Mouse (Mus musculus): ENCODE results near the gene Lhx9.
A peak's percentile ranks its signal among the peaks of the same experiment; 100 is the strongest.

Lhx9 gene

GRCm38 (mm10) chr1:138848511-138849109 is at the start of gene Lhx9:
Gene Lhx9, minus strand, starts transcription at chr1:138848577.
- DNase-seq (ENCODE audit: low read depth, low spot score) = peak; percentile 65

GRCm38 (mm10) chr1:138896088-138896487 is 47.7 kb upstream of the Lhx9 start:
- no peak for DNase-seq (ENCODE audit: low read depth, low spot score)

- DNase-seq (ENCODE audit: low read depth, low spot score) = no peak
Observed at GRCm38 (mm10) chr1:138877470-138878254, 29.3 kb upstream of the Lhx9 start.

GRCm38 (mm10) chr1:138876371-138877045 is 28.1 kb upstream of the Lhx9 start:
- peak; percentile 35 for DNase-seq (ENCODE audit: low read depth, low spot score)

GRCm38 (mm10) chr1:138856101-138856950 is 7.9 kb upstream of the Lhx9 start, which contains the start of gene 2310009B15Rik:
Gene 2310009B15Rik, minus strand, starts transcription at chr1:138856852.
- DNase-seq (ENCODE audit: low read depth, low spot score) = peak; percentile 85

GRCm38 (mm10) chr1:138850823-138851222 is 2.4 kb upstream of the Lhx9 start:
- DNase-seq (ENCODE audit: low read depth, low spot score) = no peak

- DNase-seq (ENCODE audit: low read depth, low spot score) = no peak
Observed at GRCm38 (mm10) chr1:138850161-138850539, 1.8 kb upstream of the Lhx9 start.

- DNase-seq (ENCODE audit: low read depth, low spot score) = no peak
Observed at GRCm38 (mm10) chr1:138849531-138850160, 1.3 kb upstream of the Lhx9 start.

- peak; percentile 48 for DNase-seq (ENCODE audit: low read depth, low spot score)
Observed at GRCm38 (mm10) chr1:138848026-138848425, 351 bp downstream of the Lhx9 start.

GRCm38 (mm10) chr1:138847146-138847545 is 1.2 kb downstream of the Lhx9 start:
- no peak for DNase-seq (ENCODE audit: low read depth, low spot score)

- no peak for DNase-seq (ENCODE audit: low read depth, low spot score)
Observed at GRCm38 (mm10) chr1:138846581-138846980, 1.8 kb downstream of the Lhx9 start.

- DNase-seq (ENCODE audit: low read depth, low spot score) = no peak
Observed at GRCm38 (mm10) chr1:138846131-138846530, 2.2 kb downstream of the Lhx9 start.

- no peak for DNase-seq (ENCODE audit: low read depth, low spot score)
Observed at GRCm38 (mm10) chr1:138845481-138845880, 2.9 kb downstream of the Lhx9 start.

- no peak for DNase-seq (ENCODE audit: low read depth, low spot score)
Observed at GRCm38 (mm10) chr1:138844166-138844565, 4.2 kb downstream of the Lhx9 start.

- DNase-seq (ENCODE audit: low read depth, low spot score) = peak; percentile 56
Observed at GRCm38 (mm10) chr1:138843361-138844091, 4.9 kb downstream of the Lhx9 start.

- DNase-seq (ENCODE audit: low read depth, low spot score) = no peak
Observed at GRCm38 (mm10) chr1:138842756-138843155, 5.6 kb downstream of the Lhx9 start.

- peak; percentile 47 for DNase-seq (ENCODE audit: low read depth, low spot score)
Observed at GRCm38 (mm10) chr1:138842315-138842714, 6.1 kb downstream of the Lhx9 start.

- DNase-seq (ENCODE audit: low read depth, low spot score) = peak; percentile 76
Observed at GRCm38 (mm10) chr1:138841306-138842095, 6.9 kb downstream of the Lhx9 start.

- no peak for DNase-seq (ENCODE audit: low read depth, low spot score)
Observed at GRCm38 (mm10) chr1:138840440-138841305, 7.7 kb downstream of the Lhx9 start.
